Mouse (Mus musculus): ENCODE data around the gene Exoc2. TPM values are rescaled to one million over a fixed set of nuclear protein-coding genes. Genes with fewer than 3 reads are reported as not detected.

Gene Exoc2
- polyA plus RNA-seq, 1 experiment from 2014 or later: 26.4 TPM

GRCm38 (mm10) chr13:30911931-30912625 lies 61.8 kb downstream of the Exoc2 start:
- no peak for DNase-seq (ENCODE audit: low spot score)
- peaks cover 8% of the 10 kb centered on the region for H3K4me1 ChIP-seq
- H3K9me3 ChIP-seq: no peaks in the 10 kb centered on the region
- no peak overlapping the region for H3K4me3 ChIP-seq
- 77% methylated on average over 5 of the region's 5 CpGs for WGBS
- H3K27me3 ChIP-seq (ENCODE audit: insufficient read depth, poor library complexity, severe bottlenecking): no peaks in the 10 kb centered on the region
- H3K36me3 ChIP-seq: no peaks in the 10 kb centered on the region
- no peak overlapping the region for H3K27ac ChIP-seq

- H3K4me1 ChIP-seq: peaks cover 8% of the 10 kb centered on the region
- no peak overlapping the region for H3K4me3 ChIP-seq
- H3K36me3 ChIP-seq: no peaks in the 10 kb centered on the region
- 80% methylated on average over 5 of the region's 5 CpGs for WGBS
- no peaks in the 10 kb centered on the region for H3K27me3 ChIP-seq (ENCODE audit: insufficient read depth, poor library complexity, severe bottlenecking)
- no peaks in the 10 kb centered on the region for H3K9me3 ChIP-seq
- DNase-seq (ENCODE audit: low spot score): no peak
- H3K27ac ChIP-seq: no peak overlapping the region
Measured at GRCm38 (mm10) chr13:30910889-30911288, 63.0 kb downstream of the Exoc2 start.

GRCm38 (mm10) chr13:30902286-30902685 lies 71.6 kb downstream of the Exoc2 start:
- no peak overlapping the region for H3K27ac ChIP-seq
- 65% methylated on average over 2 of the region's 2 CpGs for WGBS
- H3K27me3 ChIP-seq (ENCODE audit: insufficient read depth, poor library complexity, severe bottlenecking): no peaks in the 10 kb centered on the region
- no peaks in the 10 kb centered on the region for H3K4me1 ChIP-seq
- DNase-seq (ENCODE audit: low spot score): no peak
- H3K9me3 ChIP-seq: no peaks in the 10 kb centered on the region
- H3K36me3 ChIP-seq: 0 out of 2 replicates have a peak, but pooled peaks cover 14% of the 10 kb centered on the region
- H3K4me3 ChIP-seq: no peak overlapping the region

GRCm38 (mm10) chr13:30901387-30902041 lies 72.4 kb downstream of the Exoc2 start:
- 0 out of 2 replicates have a peak, but pooled peaks cover 14% of the 10 kb centered on the region for H3K36me3 ChIP-seq
- H3K27ac ChIP-seq: no peak overlapping the region
- no peaks in the 10 kb centered on the region for H3K27me3 ChIP-seq (ENCODE audit: insufficient read depth, poor library complexity, severe bottlenecking)
- H3K9me3 ChIP-seq: no peaks in the 10 kb centered on the region
- WGBS: 85% methylated on average over 7 of the region's 7 CpGs
- DNase-seq (ENCODE audit: low spot score): no peak
- H3K4me3 ChIP-seq: no peak overlapping the region
- no peaks in the 10 kb centered on the region for H3K4me1 ChIP-seq

GRCm38 (mm10) chr13:30894015-30894634 lies 79.8 kb downstream of the Exoc2 start:
- Histone ChIP-seq H3K27me3 (ENCODE audit: insufficient read depth, poor library complexity, severe bottlenecking) (no peaks in the 10 kb centered on the region), H3K9me3 (no peaks in the 10 kb centered on the region), H3K27ac (no peak overlapping the region), H3K36me3 (peaks cover 10% of the 10 kb centered on the region; the same call in 1 of the 2 replicates), H3K4me1 (no peaks in the 10 kb centered on the region), H3K4me3 (no peak overlapping the region)
- no peak for DNase-seq (ENCODE audit: low spot score)
- 75% methylated on average over 6 of the region's 6 CpGs for WGBS

GRCm38 (mm10) chr13:30892315-30892714 lies 81.6 kb downstream of the Exoc2 start:
- 81% methylated on average over 4 of the region's 4 CpGs for WGBS
- Histone ChIP-seq H3K4me1 (no peaks in the 10 kb centered on the region), H3K27me3 (ENCODE audit: insufficient read depth, poor library complexity, severe bottlenecking) (no peaks in the 10 kb centered on the region), H3K9me3 (no peaks in the 10 kb centered on the region), H3K36me3 (peaks cover 10% of the 10 kb centered on the region; the same call in 1 of the 2 replicates), H3K27ac (no peak overlapping the region), H3K4me3 (no peak overlapping the region)
- no peak for DNase-seq (ENCODE audit: low spot score)

GRCm38 (mm10) chr13:30891223-30891622 lies 82.7 kb downstream of the Exoc2 start:
- no peak for DNase-seq (ENCODE audit: low spot score)
- 63% methylated on average over 5 of the region's 5 CpGs for WGBS
- Histone ChIP-seq H3K36me3 (peaks cover 10% of the 10 kb centered on the region; the same call in 1 of the 2 replicates), H3K4me1 (no peaks in the 10 kb centered on the region), H3K9me3 (no peaks in the 10 kb centered on the region), H3K27me3 (ENCODE audit: insufficient read depth, poor library complexity, severe bottlenecking) (no peaks in the 10 kb centered on the region), H3K4me3 (no peak overlapping the region), H3K27ac (no peak overlapping the region)

- DNase-seq (ENCODE audit: low spot score): no peak
Measured at GRCm38 (mm10) chr13:30888480-30888879, 85.4 kb downstream of the Exoc2 start.

GRCm38 (mm10) chr13:30880310-30880709 lies 93.6 kb downstream of the Exoc2 start:
- no peaks in the 10 kb centered on the region for H3K9me3 ChIP-seq
- no peak for DNase-seq (ENCODE audit: low spot score)
- no peak overlapping the region for H3K4me3 ChIP-seq
- 90% methylated on average over 5 of the region's 5 CpGs for WGBS
- H3K4me1 ChIP-seq: no peaks in the 10 kb centered on the region
- no peaks in the 10 kb centered on the region for H3K27me3 ChIP-seq (ENCODE audit: insufficient read depth, poor library complexity, severe bottlenecking)
- H3K36me3 ChIP-seq: peaks cover 18% of the 10 kb centered on the region
- H3K27ac ChIP-seq: no peak overlapping the region

More at GRCm38 (mm10) chr13:30888480-30888879, 85.4 kb downstream of the Exoc2 start:
- no peaks in the 10 kb centered on the region for H3K9me3 ChIP-seq
- H3K27ac ChIP-seq: no peak overlapping the region
- H3K27me3 ChIP-seq (ENCODE audit: insufficient read depth, poor library complexity, severe bottlenecking): no peaks in the 10 kb centered on the region
- no peaks in the 10 kb centered on the region for H3K4me1 ChIP-seq
- H3K4me3 ChIP-seq: no peak overlapping the region
- WGBS: 12% methylated on average over 3 of the region's 3 CpGs
- H3K36me3 ChIP-seq: peaks cover 22% of the 10 kb centered on the region

GRCm38 (mm10) chr13:30879871-30880270 lies 94.0 kb downstream of the Exoc2 start:
- Histone ChIP-seq H3K36me3 (peaks cover 14% of the 10 kb centered on the region; the same call in 1 of the 2 replicates), H3K9me3 (no peaks in the 10 kb centered on the region), H3K4me1 (no peaks in the 10 kb centered on the region), H3K27me3 (ENCODE audit: insufficient read depth, poor library complexity, severe bottlenecking) (no peaks in the 10 kb centered on the region), H3K27ac (no peak overlapping the region), H3K4me3 (no peak overlapping the region)
- WGBS: 93% methylated on average over 1 of the region's 1 CpGs
- DNase-seq (ENCODE audit: low spot score): no peak

- whole genome bisulfite sequencing: 90% methylated on average over 3 of the region's 3 CpGs
- no peak overlapping the region for H3K4me3 ChIP-seq
- H3K4me1 ChIP-seq: no peaks in the 10 kb centered on the region
Measured at GRCm38 (mm10) chr13:30875825-30876224, 98.1 kb downstream of the Exoc2 start.

GRCm38 (mm10) chr13:30873472-30873871 lies 100.4 kb downstream of the Exoc2 start:
- H3K9me3 ChIP-seq: no peaks in the 10 kb centered on the region
- peaks cover 11% of the 10 kb centered on the region; the same call in 1 of the 2 replicates for H3K36me3 ChIP-seq
- H3K27ac ChIP-seq: 0 out of 2 replicates have a peak overlapping the region, but pooled peaks have one; percentile 29
- no peak for DNase-seq (ENCODE audit: low spot score)
- H3K4me3 ChIP-seq: no peak overlapping the region
- H3K4me1 ChIP-seq: no peaks in the 10 kb centered on the region
- no peaks in the 10 kb centered on the region for H3K27me3 ChIP-seq (ENCODE audit: insufficient read depth, poor library complexity, severe bottlenecking)
- WGBS: 34% methylated on average over 1 of the region's 1 CpGs

More at GRCm38 (mm10) chr13:30875825-30876224, 98.1 kb downstream of the Exoc2 start:
- Histone ChIP-seq H3K27me3 (ENCODE audit: insufficient read depth, poor library complexity, severe bottlenecking) (no peaks in the 10 kb centered on the region), H3K36me3 (peaks cover 6% of the 10 kb centered on the region; the same call in 1 of the 2 replicates), H3K9me3 (no peaks in the 10 kb centered on the region), H3K27ac (no peak overlapping the region)
- no peak for DNase-seq (ENCODE audit: low spot score)

- H3K36me3 ChIP-seq: peaks cover 29% of the 10 kb centered on the region
- H3K4me3 ChIP-seq: no peak overlapping the region
- no peaks in the 10 kb centered on the region for H3K27me3 ChIP-seq (ENCODE audit: insufficient read depth, poor library complexity, severe bottlenecking)
- H3K9me3 ChIP-seq: no peaks in the 10 kb centered on the region
- H3K27ac ChIP-seq: no peak overlapping the region
- DNase-seq (ENCODE audit: low spot score): no peak
- no peaks in the 10 kb centered on the region for H3K4me1 ChIP-seq
Measured at GRCm38 (mm10) chr13:30865486-30865885, 108.4 kb downstream of the Exoc2 start.
